In the genomic region with DNA sequence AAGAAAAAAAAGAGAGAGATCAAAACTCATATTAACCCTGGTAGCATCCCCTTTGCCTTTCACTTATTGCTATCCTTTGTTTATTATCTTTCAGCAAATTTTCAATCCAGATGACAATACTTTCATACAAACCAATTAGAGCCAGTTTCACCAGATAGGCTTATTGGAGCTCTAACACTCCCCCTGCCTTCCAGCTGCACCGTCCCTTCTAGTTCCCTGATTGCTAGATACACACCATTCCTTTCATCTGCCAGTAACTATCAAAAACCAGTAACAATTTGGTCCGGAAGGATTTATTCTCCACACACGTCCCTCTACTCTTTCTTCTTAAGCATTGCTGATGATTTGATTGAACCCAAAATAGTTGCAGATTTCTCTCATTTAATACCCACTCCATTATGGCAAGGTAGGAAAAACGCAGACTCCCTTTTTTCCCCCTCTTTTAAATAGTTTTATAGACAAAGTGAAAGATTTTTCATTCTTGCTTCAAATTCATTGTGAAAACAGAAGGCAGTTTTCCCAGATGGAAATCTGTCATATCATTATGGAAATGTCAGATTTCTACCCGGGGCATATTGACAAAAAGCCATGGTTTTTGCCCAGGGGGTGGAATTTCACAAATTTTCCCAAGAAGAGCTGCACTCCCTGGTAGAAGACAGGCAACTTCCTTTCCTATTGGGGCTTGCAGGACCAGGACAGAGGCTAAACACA, we compare ENCODE assay signal across 21 mouse cellular contexts.
A peak's percentile ranks its signal among the peaks of the same experiment; 100 is the strongest.
DNase-seq lines count a peak whose midpoint lies in the region; ATAC-seq and TF ChIP-seq lines count a peak whose summit lies in the region.
"Had no signal": no experiment of that assay in that cellular context is flagged by ENCODE, and none has a peak within 500 bp of the region (broad histone marks: within the 10 kb centered on the region; RNA-seq: fewer than 3 reads in every experiment).

No protein-coding gene starts in this region.

- H3K27me3 ChIP-seq in forebrain, embryonic 15.5 days, result no peaks in the 10 kb centered on the region
- peaks cover 5% of the 10 kb centered on the region; the same call in 1 of the 2 replicates for H3K27me3 ChIP-seq in forebrain, embryonic 12.5 days
- no peaks in the 10 kb centered on the region for H3K27me3 ChIP-seq in midbrain, embryonic 16.5 days (ENCODE audit: control insufficient read depth, insufficient read depth, low read depth, low read length)
- H3K27me3 ChIP-seq in midbrain, embryonic 14.5 days (ENCODE audit: control insufficient read depth, insufficient read depth, low read length), result no peaks in the 10 kb centered on the region
- H3K27me3 ChIP-seq in forebrain, postnatal 0 days (ENCODE audit: insufficient read depth, low read length), result no peaks in the 10 kb centered on the region
- H3K27me3 ChIP-seq in limb, embryonic 13.5 days, result no peaks in the 10 kb centered on the region
- H3K27me3 ChIP-seq: CH12.LX; embryonic facial prominence, embryonic 12.5 days; heart, embryonic 15.5 days; hindbrain, embryonic 15.5 days had no signal

- ATAC-seq in forebrain, embryonic 15.5 days (replicated peaks), result peak; percentile 41; the same call in 1 of the 2 replicates
- ATAC-seq in forebrain, embryonic 12.5 days (ENCODE audit: low FRiP score), result no peak
- no peak for ATAC-seq in midbrain, embryonic 16.5 days
- ATAC-seq in midbrain, embryonic 14.5 days (ENCODE audit: low FRiP score, low TSS enrichment), result no peak
- ATAC-seq in forebrain, postnatal 0 days, result peak; percentile 60; the same call in 1 of the 2 replicates
- no peak for ATAC-seq in limb, embryonic 13.5 days (ENCODE audit: low FRiP score, low read depth)

- H3K4me3 ChIP-seq in forebrain, embryonic 15.5 days, result no peak overlapping the region
- H3K4me3 ChIP-seq in forebrain, embryonic 12.5 days (replicated peaks), result no peak overlapping the region
- no peak overlapping the region for H3K4me3 ChIP-seq in midbrain, embryonic 16.5 days (ENCODE audit: low read depth, low read length)
- no peak overlapping the region for H3K4me3 ChIP-seq in midbrain, embryonic 14.5 days (replicated peaks; ENCODE audit: low read depth, low read length)
- H3K4me3 ChIP-seq in forebrain, postnatal 0 days (ENCODE audit: low read depth, low read length), result no peak overlapping the region
- no peak overlapping the region for H3K4me3 ChIP-seq in limb, embryonic 13.5 days
- H3K4me3 ChIP-seq: embryonic facial prominence, embryonic 12.5 days; heart, adult 2 months; heart, embryonic 15.5 days; hindbrain, embryonic 15.5 days had no signal

- H3K4me1 ChIP-seq in forebrain, embryonic 15.5 days, result peaks cover 26% of the 10 kb centered on the region
- H3K4me1 ChIP-seq in forebrain, embryonic 12.5 days, result peaks cover 16% of the 10 kb centered on the region; the same call in 1 of the 2 replicates
- 0 out of 2 replicates have a peak, but pooled peaks cover 3% of the 10 kb centered on the region for H3K4me1 ChIP-seq in midbrain, embryonic 16.5 days (ENCODE audit: control insufficient read depth, insufficient read depth, low read length)
- no peaks in the 10 kb centered on the region for H3K4me1 ChIP-seq in midbrain, embryonic 14.5 days (ENCODE audit: control insufficient read depth, insufficient read depth, low read length)
- no peaks in the 10 kb centered on the region; the same call in 1 of the 2 replicates for H3K4me1 ChIP-seq in forebrain, postnatal 0 days (ENCODE audit: insufficient read depth)
- peaks cover 48% of the 10 kb centered on the region for H3K4me1 ChIP-seq in limb, embryonic 13.5 days
- H3K4me1 ChIP-seq: heart, embryonic 15.5 days; hindbrain, embryonic 15.5 days had no signal

- H3K4me2 ChIP-seq in forebrain, embryonic 15.5 days (replicated peaks), result no peak overlapping the region
- no peak overlapping the region for H3K4me2 ChIP-seq in forebrain, embryonic 12.5 days
- H3K4me2 ChIP-seq in midbrain, embryonic 16.5 days (ENCODE audit: low read length), result no peak overlapping the region
- H3K4me2 ChIP-seq in midbrain, embryonic 14.5 days (ENCODE audit: low read length), result no peak overlapping the region
- no peak overlapping the region for H3K4me2 ChIP-seq in forebrain, postnatal 0 days (ENCODE audit: low read depth)
- no peak overlapping the region for H3K4me2 ChIP-seq in limb, embryonic 13.5 days (replicated peaks)
- H3K4me2 ChIP-seq: embryonic facial prominence, embryonic 12.5 days; heart, embryonic 11.5 days; heart, embryonic 15.5 days; hindbrain, embryonic 15.5 days had no signal

- intact Hi-C loops in gastrocnemius, postnatal 14 days (cut with DNase I; ENCODE audit: low total_unique reads), result no loop called here

- H3K9me3 ChIP-seq in forebrain, embryonic 15.5 days, result no peaks in the 10 kb centered on the region
- H3K9me3 ChIP-seq in forebrain, embryonic 12.5 days, result no peaks in the 10 kb centered on the region
- H3K9me3 ChIP-seq in midbrain, embryonic 16.5 days (replicated peaks; ENCODE audit: control insufficient read depth, low read length, poor library complexity, severe bottlenecking), result no peaks in the 10 kb centered on the region
- no peaks in the 10 kb centered on the region for H3K9me3 ChIP-seq in midbrain, embryonic 14.5 days (ENCODE audit: control insufficient read depth, low read length)
- no peaks in the 10 kb centered on the region for H3K9me3 ChIP-seq in forebrain, postnatal 0 days (ENCODE audit: low read length)
- no peaks in the 10 kb centered on the region for H3K9me3 ChIP-seq in limb, embryonic 13.5 days
- H3K9me3 ChIP-seq: embryonic facial prominence, embryonic 12.5 days; heart, embryonic 15.5 days; hindbrain, embryonic 15.5 days had no signal

- H3K9ac ChIP-seq in forebrain, embryonic 15.5 days (replicated peaks), result no peak overlapping the region
- H3K9ac ChIP-seq in forebrain, embryonic 12.5 days, result no peak overlapping the region
- no peak overlapping the region for H3K9ac ChIP-seq in midbrain, embryonic 16.5 days (ENCODE audit: low read depth, low read length)
- no peak overlapping the region for H3K9ac ChIP-seq in midbrain, embryonic 14.5 days (replicated peaks; ENCODE audit: low read length)
- no peak overlapping the region for H3K9ac ChIP-seq in forebrain, postnatal 0 days
- H3K9ac ChIP-seq in limb, embryonic 13.5 days, result no peak overlapping the region
- H3K9ac ChIP-seq: embryonic facial prominence, embryonic 12.5 days; heart, embryonic 15.5 days; hindbrain, embryonic 15.5 days had no signal

- DNase-seq in midbrain, embryonic 14.5 days, result no peak
- peak; percentile 56 for DNase-seq in forebrain, postnatal 0 days
- no peak for DNase-seq in gastrocnemius, postnatal 14 days
- DNase-seq: adrenal gland, adult 8-10 months; adrenal gland, postnatal 36 days; cerebellum, adult 11 months; cerebellum, adult 8-10 months; cerebellum, postnatal 25 days; gastrocnemius, postnatal 10 days; heart, adult 2 months; heart, postnatal 14 days; kidney, adult 11 months had no signal

- 0 out of 2 replicates have a peak, but pooled peaks have one; percentile 23 for TF ChIP-seq CTCF in forebrain, postnatal 0 days (IDR thresholded peaks at IDR 0.05; ENCODE audit: low read depth)

- H3K27ac ChIP-seq in forebrain, embryonic 15.5 days (replicated peaks), result peak overlapping the region; percentile 75
- no peak overlapping the region for H3K27ac ChIP-seq in forebrain, embryonic 12.5 days
- H3K27ac ChIP-seq in midbrain, embryonic 16.5 days (ENCODE audit: low read length), result 0 out of 2 replicates have a peak overlapping the region, but pooled peaks have one; percentile 33
- no peak overlapping the region for H3K27ac ChIP-seq in midbrain, embryonic 14.5 days (replicated peaks; ENCODE audit: low read depth, low read length)
- no peak overlapping the region for H3K27ac ChIP-seq in forebrain, postnatal 0 days (ENCODE audit: low read depth, low read length)
- 0 out of 2 replicates have a peak overlapping the region, but pooled peaks have one; percentile 10 for H3K27ac ChIP-seq in limb, embryonic 13.5 days
- H3K27ac ChIP-seq: embryonic facial prominence, embryonic 12.5 days; heart, adult 2 months; heart, embryonic 15.5 days; hindbrain, embryonic 15.5 days had no signal

- 21% methylated on average over 5 of the region's 5 CpGs for WGBS in forebrain, embryonic 15.5 days
- 41% methylated on average over 5 of the region's 5 CpGs for WGBS in forebrain, embryonic 12.5 days
- whole genome bisulfite sequencing in midbrain, embryonic 16.5 days, result 36% methylated on average over 5 of the region's 5 CpGs
- WGBS in midbrain, embryonic 14.5 days, result 37% methylated on average over 5 of the region's 5 CpGs
- WGBS in forebrain, postnatal 0 days, result 20% methylated on average over 5 of the region's 5 CpGs
- 25% methylated on average over 5 of the region's 5 CpGs for WGBS in limb, embryonic 13.5 days

- H3K36me3 ChIP-seq in forebrain, embryonic 15.5 days, result no peaks in the 10 kb centered on the region
- no peaks in the 10 kb centered on the region for H3K36me3 ChIP-seq in forebrain, embryonic 12.5 days (replicated peaks)
- H3K36me3 ChIP-seq in midbrain, embryonic 16.5 days (ENCODE audit: control insufficient read depth, insufficient read depth, low read length), result no peaks in the 10 kb centered on the region
- no peaks in the 10 kb centered on the region for H3K36me3 ChIP-seq in midbrain, embryonic 14.5 days (ENCODE audit: control insufficient read depth, insufficient read depth, low read length)
- no peaks in the 10 kb centered on the region for H3K36me3 ChIP-seq in forebrain, postnatal 0 days (ENCODE audit: insufficient read depth)
- H3K36me3 ChIP-seq in limb, embryonic 13.5 days, result no peaks in the 10 kb centered on the region
- H3K36me3 ChIP-seq: embryonic facial prominence, embryonic 12.5 days; heart, embryonic 15.5 days; hindbrain, embryonic 15.5 days had no signal

Comparison
In these comparisons a context has a peak if more than half of its experiments do, and no peak if none do; other contexts are left out.
1. ATAC-seq: peak in forebrain, embryonic 15.5 days (single experiment) and forebrain, postnatal 0 days (single experiment); none in forebrain, embryonic 12.5 days (single experiment), midbrain, embryonic 16.5 days (single experiment), midbrain, embryonic 14.5 days (single experiment) and limb, embryonic 13.5 days (single experiment).
2. H3K27ac ChIP-seq: peak in forebrain, embryonic 15.5 days (single experiment), midbrain, embryonic 16.5 days (single experiment) and limb, embryonic 13.5 days (single experiment); none in forebrain, embryonic 12.5 days (single experiment), midbrain, embryonic 14.5 days (single experiment) and forebrain, postnatal 0 days (single experiment).